Mouse (Mus musculus) kidney, embryonic 14.5 days (tissue): ENCODE results near the gene Sult2b1. TPM values are rescaled to one million over a fixed set of nuclear protein-coding genes. Genes with fewer than 3 reads are reported as not detected.
A peak's percentile ranks its signal among the peaks of the same experiment; 100 is the strongest.

Source experiments
- ATAC-seq: fragments of 200-750 bp; cut with Nextera tagmentation; 2 replicates; pipeline ENCODE4 v1.8.0; 2017; ENCODE audit warnings: moderate number of reproducible peaks, mild to moderate bottlenecking, moderate TSS enrichment, moderate library complexity; ENCODE audit not compliant: low FRiP score, low TSS enrichment
- H3K27ac ChIP-seq: fragments of 300-500 bp; sonication (generic); 2 replicates; pipeline ENCODE4 v1.5.1; 2014; ENCODE audit warnings: low read depth, mild to moderate bottlenecking, low read length, moderate library complexity, mixed read lengths
- H3K27me3 ChIP-seq: fragments of 300-500 bp; sonication (generic); 2 replicates; pipeline ENCODE4 v1.6.1; 2014; ENCODE audit warnings: mild to moderate bottlenecking, low read length; ENCODE audit not compliant: control insufficient read depth, insufficient read depth
- H3K36me3 ChIP-seq: fragments of 300-500 bp; sonication (generic); 2 replicates; pipeline ENCODE4 v1.6.1; 2014; ENCODE audit warnings: low read length, mixed read lengths; ENCODE audit not compliant: control insufficient read depth, insufficient read depth
- H3K4me1 ChIP-seq: fragments of 300-500 bp; sonication (generic); 2 replicates; pipeline ENCODE4 v1.6.1; 2014; ENCODE audit warnings: low read length, mixed read lengths; ENCODE audit not compliant: control insufficient read depth, insufficient read depth
- H3K4me2 ChIP-seq: fragments of 300-500 bp; sonication (generic); replicated peaks from 2 replicates; pipeline ENCODE4 v1.6.1; 2014; ENCODE audit warnings: low read depth, mild to moderate bottlenecking, low read length
- H3K4me3 ChIP-seq: fragments of 300-500 bp; sonication (generic); 2 replicates; pipeline ENCODE4 v1.5.1; 2014; ENCODE audit warnings: mild to moderate bottlenecking, low read length
- H3K9ac ChIP-seq: fragments of 300-500 bp; sonication (generic); 2 replicates; pipeline ENCODE4 v1.6.1; 2014; ENCODE audit warnings: low read depth, mild to moderate bottlenecking, low read length, moderate library complexity
- H3K9me3 ChIP-seq: fragments of 300-500 bp; sonication (generic); 2 replicates; pipeline ENCODE4 v1.6.1; 2016; ENCODE audit warnings: low read length; ENCODE audit not compliant: control insufficient read depth
- WGBS: fragments of 180-500 bp; shearing (Covaris S2); extraction: QIAGEN DNeasy Blood & Tissue Kit; methylation state at CpG from one replicate; pipeline ENCODE4 v1.1.7; 2014; 5-methylcytosine and 5-hydroxymethylcytosine counted together
- polyA plus RNA-seq: library from polyadenylated mRNA; unstranded; fragments of >200 nt; fragmentation: Nextera tagmentation; extraction: Ambion mirVana; gene quantifications from 2 replicates; pipeline ENCODE4 v1.2.1, GENCODE M21; 2014

Sult2b1 gene
- polyA plus RNA-seq, 1 experiment from 2014 or later = 3.2 TPM

- Histone ChIP-seq H3K9me3 (no peaks in the 10 kb centered on the region), H3K27ac (no peak overlapping the region), H3K27me3 (no peaks in the 10 kb centered on the region), H3K36me3 (peaks cover 45% of the 10 kb centered on the region), H3K4me2 (peak overlapping the region; percentile 93), H3K9ac (peak overlapping the region; percentile 91; the same call in 1 of the 2 replicates), H3K4me1 (peaks cover 39% of the 10 kb centered on the region), H3K4me3 (peak overlapping the region; percentile 63)
- ATAC-seq = no peak
- 91% methylated on average over 3 of the region's 3 CpGs for WGBS
These were observed 68.0 kb downstream of the Sult2b1 start for GRCm38 (mm10) chr7:45716460-45716857.

GRCm38 (mm10) chr7:45715741-45716459, 68.6 kb downstream of the Sult2b1 start:
- Histone ChIP-seq H3K4me2 (peak overlapping the region; percentile 93), H3K9me3 (no peaks in the 10 kb centered on the region), H3K4me3 (peak overlapping the region; percentile 75; the same call in 1 of the 2 replicates), H3K27ac (peak overlapping the region; percentile 4; the same call in 1 of the 2 replicates), H3K9ac (no peak overlapping the region), H3K36me3 (peaks cover 45% of the 10 kb centered on the region), H3K4me1 (peaks cover 39% of the 10 kb centered on the region), H3K27me3 (no peaks in the 10 kb centered on the region)
- ATAC-seq = no peak
- 83% methylated on average over 19 of the region's 19 CpGs for WGBS

GRCm38 (mm10) chr7:45715090-45715708, 69.3 kb downstream of the Sult2b1 start, which contains the start of gene Rpl18:
Gene Rpl18 (plus strand): TSS chr7:45715457.
- peak; percentile 91 for ATAC-seq
- 7% methylated on average over 34 of the region's 34 CpGs for WGBS
- Histone ChIP-seq H3K9me3 (no peaks in the 10 kb centered on the region), H3K9ac (peak within 1 kb of the TSS; percentile 73), H3K27ac (peak within 1 kb of the TSS; percentile 65), H3K4me3 (peak within 1 kb of the TSS; percentile 75), H3K4me2 (peak within 1 kb of the TSS; percentile 93), H3K36me3 (peaks cover 45% of the 10 kb centered on the region), H3K27me3 (no peaks in the 10 kb centered on the region), H3K4me1 (peaks cover 39% of the 10 kb centered on the region)

- Histone ChIP-seq H3K9me3 (no peaks in the 10 kb centered on the region), H3K4me3 (peak overlapping the region; percentile 75), H3K36me3 (peaks cover 43% of the 10 kb centered on the region), H3K9ac (peak overlapping the region; percentile 73), H3K4me2 (peak overlapping the region; percentile 93), H3K4me1 (peaks cover 36% of the 10 kb centered on the region), H3K27ac (peak overlapping the region; percentile 65; the same call in 1 of the 2 replicates), H3K27me3 (no peaks in the 10 kb centered on the region)
- WGBS = 8% methylated on average over 14 of the region's 14 CpGs
- peak; percentile 32 for ATAC-seq
These were observed 69.8 kb downstream of the Sult2b1 start for GRCm38 (mm10) chr7:45714630-45715089.

GRCm38 (mm10) chr7:45713881-45714520, 70.5 kb downstream of the Sult2b1 start:
- Histone ChIP-seq H3K36me3 (peaks cover 37% of the 10 kb centered on the region), H3K9me3 (no peaks in the 10 kb centered on the region), H3K27ac (peak overlapping the region; percentile 26; the same call in 1 of the 2 replicates), H3K4me1 (peaks cover 29% of the 10 kb centered on the region), H3K4me3 (peak overlapping the region; percentile 75), H3K4me2 (peak overlapping the region; percentile 93), H3K27me3 (no peaks in the 10 kb centered on the region), H3K9ac (peak overlapping the region; percentile 73)
- 79% methylated on average over 6 of the region's 6 CpGs for WGBS
- no peak for ATAC-seq

- no peak overlapping the region for H3K4me2 ChIP-seq
These were observed 71.1 kb downstream of the Sult2b1 start for GRCm38 (mm10) chr7:45713396-45713795.

GRCm38 (mm10) chr7:45712022-45712757, 72.3 kb downstream of the Sult2b1 start:
- Histone ChIP-seq H3K4me1 (peaks cover 39% of the 10 kb centered on the region), H3K36me3 (peaks cover 37% of the 10 kb centered on the region), H3K4me3 (no peak overlapping the region), H3K9ac (no peak overlapping the region), H3K27ac (no peak overlapping the region), H3K9me3 (no peaks in the 10 kb centered on the region), H3K4me2 (no peak overlapping the region), H3K27me3 (no peaks in the 10 kb centered on the region)
- WGBS = 85% methylated on average over 21 of the region's 21 CpGs
- ATAC-seq = no peak

More at GRCm38 (mm10) chr7:45713396-45713795, 71.1 kb downstream of the Sult2b1 start:
- peaks cover 28% of the 10 kb centered on the region for H3K4me1 ChIP-seq
- H3K27ac ChIP-seq = no peak overlapping the region
- peaks cover 37% of the 10 kb centered on the region for H3K36me3 ChIP-seq
- 91% methylated on average over 16 of the region's 16 CpGs for WGBS
- H3K27me3 ChIP-seq = no peaks in the 10 kb centered on the region
- H3K9ac ChIP-seq = no peak overlapping the region
- no peak for ATAC-seq
- H3K9me3 ChIP-seq = no peaks in the 10 kb centered on the region
- no peak overlapping the region for H3K4me3 ChIP-seq

GRCm38 (mm10) chr7:45711316-45712021, 73.0 kb downstream of the Sult2b1 start:
- Histone ChIP-seq H3K4me3 (no peak overlapping the region), H3K9me3 (no peaks in the 10 kb centered on the region), H3K9ac (no peak overlapping the region), H3K27me3 (no peaks in the 10 kb centered on the region), H3K4me1 (peaks cover 35% of the 10 kb centered on the region), H3K4me2 (no peak overlapping the region), H3K27ac (no peak overlapping the region), H3K36me3 (peaks cover 37% of the 10 kb centered on the region)
- ATAC-seq = no peak
- 90% methylated on average over 24 of the region's 24 CpGs for WGBS
